Mouse (Mus musculus) CD4-positive, CD25-positive, alpha-beta regulatory T cell, adult 4 months (primary cell): ENCODE results near the gene Ulk4. TPM values are rescaled to one million over a fixed set of nuclear protein-coding genes. Genes with fewer than 3 reads are reported as not detected.

ENCODE experiments used
- ATAC-seq: one replicate; pipeline ENCODE4 v1.8.0; 2017
- polyA plus RNA-seq, 2 experiments: library from polyadenylated mRNA; unstranded; fragments of 100-300 nt; shearing (Covaris generic); gene quantifications; one replicate each; pipeline ENCODE4 v1.2.1; 2017

Gene Ulk4
- polyA plus RNA-seq, 2 experiments from 2014 or later = 1.5 to 6.2 TPM

GRCm38 (mm10) chr9:121093760-121094159, 183.2 kb downstream of the Ulk4 start:
- no peak for ATAC-seq

DNA sequence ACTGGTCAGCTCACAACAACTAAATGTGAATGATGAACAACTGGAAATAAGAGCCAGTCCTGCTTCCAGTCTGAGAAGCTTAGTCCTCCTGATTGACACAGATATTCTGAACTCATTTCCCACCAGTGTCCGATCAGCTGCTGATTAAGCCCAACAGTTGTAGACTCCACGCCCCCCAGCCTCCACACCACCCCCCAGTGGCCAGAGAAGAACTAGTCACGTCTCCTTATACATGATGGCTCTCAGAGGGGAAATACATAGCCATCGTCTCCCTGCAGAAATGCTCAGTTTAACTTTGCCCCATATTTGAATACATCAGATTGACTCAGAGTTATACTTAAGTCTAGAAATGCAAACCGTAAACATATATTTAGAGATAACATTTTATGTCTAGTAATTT, 184.4 kb downstream of the Ulk4 start:
- no peak for ATAC-seq

GRCm38 (mm10) chr9:121091016-121091735, 185.8 kb downstream of the Ulk4 start:
- no peak for ATAC-seq

- no peak for ATAC-seq
Measured at GRCm38 (mm10) chr9:121087661-121088060, 189.3 kb downstream of the Ulk4 start.

DNA sequence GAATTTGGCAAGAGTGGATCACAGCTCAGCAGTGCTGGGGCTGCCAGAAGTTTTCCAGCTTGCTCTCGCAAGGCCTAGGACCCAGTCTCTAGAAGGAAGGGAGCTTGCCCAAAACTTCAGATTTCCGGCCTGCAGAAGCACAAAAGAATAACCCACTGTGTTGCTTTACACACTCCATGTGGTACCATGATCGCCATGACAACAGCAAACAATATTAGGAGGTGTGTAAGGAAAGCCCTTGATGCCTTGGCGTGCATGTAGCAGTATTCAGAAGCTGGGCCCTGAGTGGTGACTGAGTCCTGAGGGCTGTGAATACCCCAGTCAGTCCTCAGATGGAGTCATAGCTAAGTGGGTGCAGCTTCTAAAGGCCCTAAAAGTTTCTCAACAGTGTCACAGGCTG, 192.8 kb downstream of the Ulk4 start:
- no peak for ATAC-seq

DNA sequence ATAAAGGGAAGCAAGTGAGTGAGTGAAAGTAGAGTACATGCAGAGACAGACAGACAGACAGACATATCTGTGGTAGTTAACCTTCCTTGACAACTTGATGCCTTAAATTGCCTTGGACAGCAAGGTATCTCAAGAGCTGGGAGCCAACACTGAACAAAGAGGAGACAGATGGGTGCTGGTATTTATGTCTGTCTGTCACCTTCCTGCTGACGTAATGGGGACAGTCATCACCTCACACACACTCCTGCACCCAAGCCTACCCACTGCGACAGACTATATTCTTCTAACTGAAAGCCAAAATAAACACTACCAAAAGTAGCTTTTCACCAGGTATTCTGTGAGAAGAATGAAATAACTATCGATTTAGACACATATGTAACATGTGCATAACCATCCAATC, 196.2 kb downstream of the Ulk4 start:
- no peak for ATAC-seq

- ATAC-seq = no peak
Measured at GRCm38 (mm10) chr9:121080413-121080812, 196.6 kb downstream of the Ulk4 start.

DNA sequence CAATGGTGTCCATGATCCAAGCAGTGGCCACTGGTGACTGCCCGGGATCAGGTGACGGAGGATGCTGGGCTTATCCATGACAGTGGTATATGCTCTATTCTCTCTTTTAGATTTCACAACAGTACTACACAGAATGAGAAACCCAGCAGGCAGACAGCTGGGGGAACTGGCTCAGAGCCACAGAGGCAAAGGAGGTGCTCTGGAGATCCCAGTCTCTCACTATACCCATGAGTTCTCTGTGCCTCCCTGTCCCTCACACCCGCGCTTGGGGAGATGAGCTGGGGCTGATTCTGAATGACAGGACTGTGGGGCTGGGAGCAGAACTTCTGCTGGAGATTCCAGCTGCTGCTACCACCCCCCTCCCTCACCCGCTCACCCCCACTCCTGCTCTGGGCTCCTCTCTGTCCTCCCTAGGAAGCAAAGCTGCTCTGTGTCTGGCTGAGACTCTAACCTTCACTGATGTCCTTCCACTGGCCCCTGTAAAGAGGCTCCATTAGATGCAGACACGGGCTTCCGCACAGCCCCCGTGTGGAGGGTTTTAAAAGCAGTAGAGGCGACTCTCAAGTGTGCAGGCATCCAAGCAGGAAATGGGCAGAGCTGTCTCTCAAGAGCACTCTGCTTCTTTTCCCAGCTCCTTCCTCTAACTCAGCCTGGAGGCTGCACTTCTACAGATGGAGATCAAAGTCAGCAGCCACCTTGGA, 197.5 kb downstream of the Ulk4 start:
- no peak for ATAC-seq

DNA sequence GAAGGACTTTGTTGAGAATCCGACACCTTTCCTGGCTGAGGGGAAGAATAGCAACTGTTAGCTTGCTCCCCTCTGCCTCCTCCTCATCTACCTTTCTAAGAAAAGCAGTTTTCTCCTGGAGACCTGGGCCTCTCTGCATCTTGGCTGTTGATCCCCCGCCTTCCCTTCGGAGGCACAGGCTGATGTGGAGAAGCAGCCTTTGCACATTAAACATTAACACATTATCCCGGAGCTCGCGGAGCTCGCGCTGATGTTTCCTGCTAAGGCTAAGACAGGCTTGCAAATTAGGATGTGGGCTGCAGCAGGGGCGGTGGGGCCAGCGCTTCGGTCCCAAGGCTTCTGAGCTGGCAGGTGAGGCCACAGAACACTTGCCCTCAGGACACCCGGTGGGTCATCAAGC, 200.7 kb downstream of the Ulk4 start:
- ATAC-seq = no peak

- ATAC-seq = no peak
Measured at GRCm38 (mm10) chr9:121075246-121075645, 201.8 kb downstream of the Ulk4 start.

DNA sequence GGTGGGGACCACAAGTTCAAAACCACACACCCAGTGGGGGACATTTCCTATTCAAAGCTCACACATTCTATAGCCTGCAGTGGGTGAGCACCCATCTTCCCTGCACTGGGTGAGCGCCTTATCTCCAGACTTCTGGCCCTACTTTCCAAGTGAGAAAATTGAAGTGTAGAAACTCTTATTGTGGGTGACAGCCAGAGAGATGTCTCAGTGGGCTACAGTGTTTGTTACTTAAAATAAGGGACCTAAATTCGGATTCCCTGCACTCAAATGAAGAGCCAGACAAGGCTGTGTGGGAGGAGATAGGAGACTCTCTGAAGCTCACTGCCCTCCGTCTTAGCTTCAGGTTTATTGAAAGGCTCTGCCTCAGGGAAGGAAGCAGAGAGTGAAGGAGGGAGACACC, 202.3 kb downstream of the Ulk4 start:
- ATAC-seq = no peak

DNA sequence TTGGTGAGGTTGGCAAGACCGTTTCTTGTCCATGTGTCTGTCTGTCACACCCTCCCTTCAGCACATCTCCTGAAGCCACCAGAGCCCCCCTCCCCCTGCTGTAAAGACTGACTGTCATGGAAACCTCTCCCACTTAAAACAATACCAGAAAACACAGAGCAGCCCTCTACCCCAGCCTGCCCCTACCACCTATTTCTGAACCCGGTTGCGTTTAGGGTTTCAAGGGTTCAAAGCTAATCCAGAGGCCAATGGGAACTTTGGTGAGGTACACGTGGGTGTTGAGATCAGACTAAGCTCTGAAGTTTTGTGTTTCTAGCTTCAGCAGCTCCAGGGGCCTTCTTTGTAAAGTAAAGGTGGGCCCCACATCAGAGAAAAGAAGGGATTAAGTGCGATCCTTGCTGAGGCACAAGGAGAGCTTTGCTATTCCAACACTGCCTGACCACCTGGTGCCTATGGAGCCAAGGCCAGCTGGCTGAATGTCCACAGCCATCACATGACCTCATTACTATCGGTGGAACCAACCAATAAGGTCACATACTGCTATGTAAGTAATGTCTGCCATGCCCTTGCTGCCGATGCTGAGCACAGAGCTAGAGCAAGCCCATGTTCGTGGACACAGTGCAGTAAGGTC, 204.8 kb downstream of the Ulk4 start:
- ATAC-seq = no peak

GRCm38 (mm10) chr9:121071461-121072126, 205.4 kb downstream of the Ulk4 start:
- ATAC-seq = no peak

- ATAC-seq = no peak
Measured at GRCm38 (mm10) chr9:121071050-121071449, 205.9 kb downstream of the Ulk4 start.

DNA sequence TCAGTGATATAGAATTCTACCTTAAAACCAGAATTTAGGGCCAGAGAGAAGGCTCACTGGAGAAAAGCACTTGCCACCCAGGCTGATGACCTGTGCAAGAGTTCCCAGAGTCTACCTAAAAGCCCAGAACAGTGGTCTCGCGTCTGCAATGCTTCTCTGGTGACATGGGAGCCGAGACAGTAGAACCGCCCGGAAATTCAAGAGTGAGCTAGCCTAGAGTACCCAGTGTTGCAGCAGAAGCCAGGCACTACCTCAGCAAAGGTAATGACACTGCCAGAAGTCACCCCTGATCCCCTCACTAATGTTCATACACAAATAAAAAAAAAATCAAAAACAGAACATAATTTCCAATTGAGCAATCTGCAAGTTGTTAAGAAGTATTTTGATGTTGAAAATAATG, 208.9 kb downstream of the Ulk4 start:
- ATAC-seq = no peak

DNA sequence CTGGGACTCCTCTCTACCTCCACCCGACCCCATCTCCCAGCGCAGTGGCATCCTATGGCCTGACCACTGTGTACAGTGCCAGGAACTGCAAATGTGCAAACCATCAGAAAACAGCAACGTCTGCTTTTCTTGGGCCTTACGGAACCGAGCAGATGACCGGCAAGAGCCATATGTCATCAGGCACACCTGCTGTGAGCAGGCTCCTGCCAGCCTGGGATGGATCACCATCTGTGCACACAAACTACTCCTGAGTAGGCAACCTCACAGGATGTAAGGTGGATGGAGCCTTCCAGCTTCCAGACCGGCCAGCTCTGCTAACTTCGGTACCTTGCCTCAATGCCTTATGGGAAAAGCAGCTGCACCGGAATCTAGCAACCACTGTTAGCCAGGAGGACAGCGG, 210.0 kb downstream of the Ulk4 start:
- no peak for ATAC-seq

DNA sequence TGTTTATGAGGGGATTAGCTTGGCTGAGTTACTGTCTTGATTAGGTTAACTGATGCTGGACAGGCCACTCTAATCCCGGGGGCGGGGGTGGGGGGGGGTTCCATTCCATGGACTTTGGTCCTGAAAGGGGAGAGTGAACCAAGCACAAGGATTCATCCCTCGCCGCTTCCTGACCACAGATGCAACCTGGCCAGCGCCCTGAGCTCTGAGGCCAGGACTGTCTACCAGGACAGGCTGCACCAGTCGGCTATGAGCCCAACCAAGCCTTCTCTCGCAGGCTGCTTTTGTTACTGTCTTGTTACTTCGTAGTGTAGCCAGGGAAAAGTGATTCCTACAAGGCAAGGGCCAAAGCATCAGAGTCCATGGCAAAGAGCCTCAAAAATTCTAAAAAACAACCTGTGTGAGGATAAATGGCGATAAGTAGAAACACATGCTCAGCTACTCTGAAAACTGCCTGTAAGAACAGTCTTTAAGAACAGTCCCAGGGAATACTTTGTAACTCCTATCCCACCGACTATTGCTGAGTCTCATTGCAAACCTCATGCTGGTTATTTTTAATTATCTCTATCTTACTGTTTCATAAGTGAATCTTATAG, 211.5 kb downstream of the Ulk4 start:
- ATAC-seq = no peak

- ATAC-seq = no peak
Measured at GRCm38 (mm10) chr9:121064606-121065355, 212.2 kb downstream of the Ulk4 start.

GRCm38 (mm10) chr9:121062671-121063070, 214.3 kb downstream of the Ulk4 start:
- no peak for ATAC-seq

- no peak for ATAC-seq
Measured at GRCm38 (mm10) chr9:121061820-121062623, 215.0 kb downstream of the Ulk4 start.

- no peak for ATAC-seq
Measured at GRCm38 (mm10) chr9:121060331-121060730, 216.7 kb downstream of the Ulk4 start.
